Mouse (Mus musculus) neural tube, embryonic 13.5 days (tissue): ENCODE data around the gene Gpr3. TPM values are rescaled to one million over a fixed set of nuclear protein-coding genes. Genes with fewer than 3 reads are reported as not detected.

Experiments
- ATAC-seq: fragments of 200-750 bp; cut with Nextera tagmentation; 2 replicates; pipeline ENCODE4 v1.8.0; 2017; ENCODE audit warnings: low read depth, mild to moderate bottlenecking, moderate TSS enrichment, moderate library complexity
- H3K27ac ChIP-seq: fragments of 300-500 bp; sonication (generic); replicated peaks from 2 replicates; pipeline ENCODE4 v1.5.1; 2015; ENCODE audit warnings: moderate library complexity, mild to moderate bottlenecking, inconsistent platforms
- H3K27me3 ChIP-seq: fragments of 300-500 bp; sonication (generic); 2 replicates; pipeline ENCODE4 v1.6.1; 2015; ENCODE audit warnings: mild to moderate bottlenecking, inconsistent platforms
- H3K36me3 ChIP-seq: fragments of 300-500 bp; sonication (generic); 2 replicates; pipeline ENCODE4 v1.6.1; 2015; ENCODE audit warnings: mild to moderate bottlenecking, inconsistent platforms
- H3K4me1 ChIP-seq: fragments of 300-500 bp; sonication (generic); replicated peaks from 2 replicates; pipeline ENCODE4 v1.6.1; 2015; ENCODE audit warnings: inconsistent platforms
- H3K4me2 ChIP-seq: fragments of 300-500 bp; sonication (generic); 2 replicates; pipeline ENCODE4 v1.6.1; 2015; ENCODE audit warnings: inconsistent platforms, mild to moderate bottlenecking, moderate library complexity
- H3K4me3 ChIP-seq: fragments of 300-500 bp; sonication (generic); 2 replicates; pipeline ENCODE4 v1.5.1; 2015; ENCODE audit warnings: mild to moderate bottlenecking, inconsistent platforms
- H3K9ac ChIP-seq: fragments of 300-500 bp; sonication (generic); 2 replicates; pipeline ENCODE4 v1.6.1; 2015; ENCODE audit warnings: moderate library complexity, mild to moderate bottlenecking, inconsistent platforms
- H3K9me3 ChIP-seq: fragments of 300-500 bp; sonication (generic); 2 replicates; pipeline ENCODE4 v1.6.1; 2016; ENCODE audit warnings: inconsistent platforms
- WGBS: fragments of 180-500 bp; shearing (Covaris S2); methylation state at CpG from one replicate; pipeline ENCODE4 v1.1.7; 2015; 5-methylcytosine and 5-hydroxymethylcytosine counted together
- polyA plus RNA-seq: library from polyadenylated mRNA; unstranded; fragments of >200 nt; fragmentation: Nextera tagmentation; extraction: Ambion mirVana; gene quantifications from 2 replicates; pipeline ENCODE4 v1.2.1, GENCODE M21; 2015

Gene Gpr3
- 0.77 and 1.1 TPM in 2 replicates for polyA plus RNA-seq

DNA sequence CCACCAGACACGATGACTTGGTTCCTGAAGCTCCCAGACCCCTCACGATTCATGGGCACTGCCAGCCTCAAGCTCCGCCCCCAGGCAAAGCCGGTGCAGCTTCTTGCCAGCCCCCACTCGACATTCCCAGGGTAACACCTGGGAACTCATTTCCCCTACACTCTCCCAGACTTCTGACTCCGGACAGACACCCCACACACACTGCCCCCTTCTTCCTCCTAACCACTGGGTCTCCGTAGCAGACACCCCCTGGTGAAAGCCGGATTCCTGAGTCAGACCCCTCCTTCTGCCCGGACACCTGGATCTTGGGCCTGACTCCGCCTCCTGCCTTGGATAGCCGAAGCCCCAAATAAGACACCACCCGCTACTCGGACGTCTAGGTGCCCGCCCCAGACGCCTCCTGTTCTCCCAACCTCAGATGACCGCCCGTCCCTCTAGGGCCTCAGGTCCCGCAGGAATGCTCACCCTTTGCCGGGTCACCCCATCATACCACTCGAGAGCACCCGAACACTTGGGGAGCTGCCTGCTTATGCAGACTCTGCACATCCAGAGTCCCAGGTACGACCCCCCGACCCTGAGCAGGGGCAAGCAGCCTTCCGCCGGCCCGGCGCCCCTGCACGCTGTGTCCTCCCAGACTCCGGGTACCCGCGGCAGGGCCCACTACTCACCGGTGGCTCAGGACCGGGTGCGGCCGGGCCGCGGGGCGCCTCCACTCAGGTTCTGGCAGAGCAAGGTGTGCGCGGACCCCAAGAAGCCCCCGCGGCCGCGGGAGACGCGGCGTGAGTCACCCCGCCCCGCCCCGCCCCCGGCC lies at the start of gene Gpr3, which contains the start of gene Cd164l2:
Gene Gpr3, minus strand, starts transcription at position 786 of the 811 bp plus-strand sequence.
Gene Cd164l2, plus strand, starts transcription at position 381 of the 811 bp plus-strand sequence.
- Histone ChIP-seq H3K27me3 (peaks cover 62% of the 10 kb centered on the region), H3K27ac (no peak within 1 kb of the TSS), H3K36me3 (no peaks in the 10 kb centered on the region), H3K9me3 (no peaks in the 10 kb centered on the region), H3K9ac (peak within 1 kb of the TSS; percentile 71), H3K4me3 (peak within 1 kb of the TSS; percentile 59), H3K4me1 (peaks cover 26% of the 10 kb centered on the region), H3K4me2 (peak within 1 kb of the TSS; percentile 85)
- peak; percentile 57 for ATAC-seq
- WGBS = 1% methylated on average over 52 of the region's 52 CpGs

GRCm38 (mm10) chr4:133261641-133262374 lies 49.5 kb upstream of the Gpr3 start:
- no peak overlapping the region for H3K4me3 ChIP-seq
- no peak overlapping the region for H3K9ac ChIP-seq
- no peak overlapping the region for H3K4me2 ChIP-seq
- no peak overlapping the region for H3K27ac ChIP-seq
- no peaks in the 10 kb centered on the region; the same call in 1 of the 2 replicates for H3K9me3 ChIP-seq
- H3K36me3 ChIP-seq = peaks cover 34% of the 10 kb centered on the region
- ATAC-seq = no peak
- H3K27me3 ChIP-seq = peaks cover 14% of the 10 kb centered on the region
- WGBS = 50% methylated on average over 10 of the region's 10 CpGs
- H3K4me1 ChIP-seq = no peaks in the 10 kb centered on the region

- ATAC-seq = no peak
- Histone ChIP-seq H3K4me1 (no peaks in the 10 kb centered on the region; the same call in 1 of the 2 replicates), H3K9me3 (no peaks in the 10 kb centered on the region), H3K9ac (no peak overlapping the region), H3K36me3 (no peaks in the 10 kb centered on the region), H3K27ac (no peak overlapping the region), H3K4me3 (no peak overlapping the region), H3K27me3 (peaks cover 51% of the 10 kb centered on the region), H3K4me2 (no peak overlapping the region)
- WGBS = 82% methylated on average over 12 of the region's 12 CpGs
These were observed 45.6 kb upstream of the Gpr3 start for GRCm38 (mm10) chr4:133257798-133258408.

DNA sequence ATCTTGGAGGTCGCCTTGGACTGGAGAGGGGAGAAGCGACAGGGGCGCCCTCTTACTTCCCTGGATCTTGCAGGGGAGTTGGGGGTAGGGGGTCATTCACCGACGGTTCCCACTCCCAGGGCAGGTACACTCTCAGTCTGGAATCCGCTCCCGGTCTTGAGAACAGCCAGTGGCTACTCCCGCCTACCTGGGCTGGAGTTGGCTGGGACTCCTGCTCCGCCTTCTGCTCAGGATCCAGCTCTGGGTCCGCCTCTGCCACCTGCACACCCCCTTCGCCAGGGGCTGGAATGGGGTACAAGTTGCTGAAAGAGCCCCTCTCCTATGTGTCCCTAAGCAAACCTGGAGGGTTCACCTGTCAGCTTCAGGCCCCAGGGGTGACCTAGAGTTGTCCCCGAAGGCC lies 44.9 kb upstream of the Gpr3 start:
- Histone ChIP-seq H3K27ac (no peak overlapping the region), H3K27me3 (peaks cover 57% of the 10 kb centered on the region), H3K9me3 (no peaks in the 10 kb centered on the region), H3K4me1 (no peaks in the 10 kb centered on the region; the same call in 1 of the 2 replicates), H3K4me3 (no peak overlapping the region), H3K4me2 (no peak overlapping the region), H3K36me3 (no peaks in the 10 kb centered on the region), H3K9ac (no peak overlapping the region)
- no peak for ATAC-seq
- 40% methylated on average over 12 of the region's 12 CpGs for WGBS

GRCm38 (mm10) chr4:133256820-133257219 lies 44.5 kb upstream of the Gpr3 start:
- H3K4me1 ChIP-seq = no peaks in the 10 kb centered on the region; the same call in 1 of the 2 replicates
- H3K4me3 ChIP-seq = no peak overlapping the region
- no peaks in the 10 kb centered on the region for H3K36me3 ChIP-seq
- H3K9me3 ChIP-seq = no peaks in the 10 kb centered on the region
- WGBS = 19% methylated on average over 24 of the region's 24 CpGs
- no peak overlapping the region for H3K9ac ChIP-seq
- peaks cover 61% of the 10 kb centered on the region for H3K27me3 ChIP-seq
- ATAC-seq = no peak
- H3K27ac ChIP-seq = no peak overlapping the region
- H3K4me2 ChIP-seq = no peak overlapping the region

DNA sequence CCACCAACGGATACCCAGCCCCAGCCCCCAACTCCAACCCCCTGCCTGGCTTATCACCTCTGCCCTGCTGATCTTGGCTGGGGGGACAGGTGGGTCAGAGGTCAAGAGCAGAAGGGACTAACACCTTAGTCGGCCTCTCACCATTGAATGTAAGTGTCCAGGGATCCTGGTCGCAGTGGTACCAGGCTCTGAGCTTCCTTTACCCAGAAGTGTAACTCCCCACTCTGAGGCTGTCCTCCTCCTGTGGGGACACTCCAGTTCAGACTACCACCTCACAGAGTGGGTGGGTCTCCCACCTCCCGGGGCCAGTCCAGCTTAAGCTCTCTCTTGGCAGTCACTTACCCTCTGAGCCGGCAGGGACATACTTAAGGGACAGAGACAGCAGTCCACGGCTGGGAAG lies 43.1 kb upstream of the Gpr3 start:
- ATAC-seq = no peak
- H3K9me3 ChIP-seq = no peaks in the 10 kb centered on the region
- no peaks in the 10 kb centered on the region for H3K36me3 ChIP-seq
- peaks cover 12% of the 10 kb centered on the region for H3K4me1 ChIP-seq
- peaks cover 76% of the 10 kb centered on the region for H3K27me3 ChIP-seq
- H3K9ac ChIP-seq = no peak overlapping the region
- H3K4me2 ChIP-seq = no peak overlapping the region
- H3K4me3 ChIP-seq = no peak overlapping the region
- WGBS = 71% methylated on average over 6 of the region's 6 CpGs
- H3K27ac ChIP-seq = no peak overlapping the region

- WGBS = 50% methylated on average over 12 of the region's 12 CpGs
- Histone ChIP-seq H3K27me3 (peaks cover 93% of the 10 kb centered on the region), H3K36me3 (no peaks in the 10 kb centered on the region), H3K9ac (no peak overlapping the region), H3K4me1 (peaks cover 12% of the 10 kb centered on the region), H3K27ac (no peak overlapping the region), H3K4me3 (no peak overlapping the region), H3K4me2 (no peak overlapping the region), H3K9me3 (no peaks in the 10 kb centered on the region)
- ATAC-seq = no peak
These were observed 41.1 kb upstream of the Gpr3 start for GRCm38 (mm10) chr4:133253412-133253811.

DNA sequence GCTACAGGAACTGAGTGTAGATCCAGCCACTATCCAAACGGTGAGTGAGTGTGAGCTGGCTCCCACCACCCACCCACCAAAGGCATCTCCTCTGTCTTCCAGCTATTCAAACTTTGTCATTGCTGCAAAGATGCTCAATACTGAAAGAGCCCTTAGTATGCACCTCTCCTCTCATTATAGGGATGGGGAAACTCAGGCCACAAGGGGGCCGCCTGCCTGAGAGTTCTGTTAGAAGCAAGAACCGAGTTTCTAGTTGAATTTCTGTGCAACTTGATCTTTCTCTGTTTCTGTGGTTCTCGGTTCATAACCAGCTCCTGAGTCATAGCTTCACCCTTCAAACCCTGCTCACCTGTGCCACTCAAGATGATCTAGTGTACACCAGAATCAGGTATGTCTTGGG lies 39.8 kb upstream of the Gpr3 start:
- peaks cover 12% of the 10 kb centered on the region for H3K4me1 ChIP-seq
- H3K27ac ChIP-seq = no peak overlapping the region
- H3K4me2 ChIP-seq = no peak overlapping the region
- H3K36me3 ChIP-seq = no peaks in the 10 kb centered on the region
- WGBS = 43% methylated on average over 4 of the region's 4 CpGs
- H3K4me3 ChIP-seq = no peak overlapping the region
- H3K27me3 ChIP-seq = peaks cover 96% of the 10 kb centered on the region
- no peak overlapping the region for H3K9ac ChIP-seq
- H3K9me3 ChIP-seq = no peaks in the 10 kb centered on the region
- ATAC-seq = no peak

DNA sequence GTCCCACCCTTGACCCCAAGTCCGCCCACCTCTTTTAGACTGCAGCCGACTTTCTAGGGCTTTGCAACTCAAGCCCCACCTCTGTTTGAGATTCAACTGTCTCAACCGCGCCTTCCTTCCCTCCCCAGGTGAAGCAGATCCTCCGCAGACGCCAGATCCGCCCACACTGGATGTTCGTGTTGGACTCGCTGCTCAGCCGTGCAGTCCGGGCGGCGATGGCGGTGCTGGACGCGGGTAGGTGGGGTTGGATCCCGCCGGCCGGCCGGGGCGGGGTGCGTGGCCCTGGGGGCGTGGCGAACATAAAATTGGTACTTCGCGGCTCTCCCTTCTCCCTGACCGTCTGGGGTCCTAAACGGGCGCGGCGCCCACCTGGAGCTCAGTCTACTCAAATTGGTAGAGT lies 38.9 kb upstream of the Gpr3 start:
- Histone ChIP-seq H3K27me3 (peaks cover 96% of the 10 kb centered on the region), H3K36me3 (no peaks in the 10 kb centered on the region), H3K9me3 (no peaks in the 10 kb centered on the region), H3K9ac (peak overlapping the region; percentile 59), H3K4me3 (peak overlapping the region; percentile 27), H3K4me2 (peak overlapping the region; percentile 53), H3K27ac (no peak overlapping the region), H3K4me1 (peaks cover 12% of the 10 kb centered on the region)
- WGBS = 1% methylated on average over 31 of the region's 31 CpGs
- ATAC-seq = no peak

- 3% methylated on average over 22 of the region's 22 CpGs for WGBS
- Histone ChIP-seq H3K4me3 (peak overlapping the region; percentile 27), H3K9me3 (no peaks in the 10 kb centered on the region), H3K4me1 (peaks cover 12% of the 10 kb centered on the region), H3K9ac (peak overlapping the region; percentile 59), H3K27ac (no peak overlapping the region), H3K4me2 (peak overlapping the region; percentile 53), H3K36me3 (no peaks in the 10 kb centered on the region), H3K27me3 (peaks cover 95% of the 10 kb centered on the region)
- peak; percentile 56; the same call in 1 of the 2 replicates for ATAC-seq
These were observed 38.3 kb upstream of the Gpr3 start for GRCm38 (mm10) chr4:133250609-133251008.

DNA sequence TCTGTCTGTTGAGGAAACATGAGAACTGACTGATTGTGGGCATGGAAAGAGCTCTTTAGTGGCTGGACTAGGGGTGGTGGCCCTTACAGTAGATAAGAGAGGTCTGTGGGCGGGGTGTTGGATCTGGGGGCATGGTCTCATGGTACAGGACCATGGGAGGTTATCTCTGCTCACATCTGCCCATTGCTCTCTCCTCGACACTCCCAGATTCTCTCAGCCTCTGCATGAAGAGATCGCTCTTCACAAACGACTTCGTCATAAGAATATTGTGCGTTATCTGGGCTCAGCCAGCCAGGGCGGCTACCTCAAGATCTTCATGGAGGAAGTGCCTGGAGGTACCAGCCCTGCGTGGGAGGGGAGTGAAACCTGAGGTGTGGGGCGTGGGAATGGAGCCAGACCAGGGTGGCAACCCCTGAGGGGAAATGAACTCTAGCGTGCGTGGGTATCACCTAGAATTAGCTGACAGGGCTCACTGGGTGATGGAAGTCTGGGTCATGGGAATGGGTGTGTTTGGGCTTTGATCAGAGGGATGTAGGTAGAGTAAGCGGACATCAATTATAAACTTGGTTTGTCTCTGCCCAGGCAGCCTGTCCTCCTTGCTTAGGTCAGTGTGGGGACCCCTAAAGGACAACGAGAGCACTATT lies 35.6 kb upstream of the Gpr3 start:
- H3K36me3 ChIP-seq = no peaks in the 10 kb centered on the region
- H3K4me2 ChIP-seq = no peak overlapping the region
- H3K4me1 ChIP-seq = peaks cover 12% of the 10 kb centered on the region
- WGBS = 76% methylated on average over 13 of the region's 13 CpGs
- H3K9ac ChIP-seq = no peak overlapping the region
- peaks cover 89% of the 10 kb centered on the region for H3K27me3 ChIP-seq
- H3K27ac ChIP-seq = no peak overlapping the region
- H3K4me3 ChIP-seq = no peak overlapping the region
- ATAC-seq = no peak
- H3K9me3 ChIP-seq = no peaks in the 10 kb centered on the region
